Mouse (Mus musculus): ENCODE data around the gene Ksr1.

DNA sequence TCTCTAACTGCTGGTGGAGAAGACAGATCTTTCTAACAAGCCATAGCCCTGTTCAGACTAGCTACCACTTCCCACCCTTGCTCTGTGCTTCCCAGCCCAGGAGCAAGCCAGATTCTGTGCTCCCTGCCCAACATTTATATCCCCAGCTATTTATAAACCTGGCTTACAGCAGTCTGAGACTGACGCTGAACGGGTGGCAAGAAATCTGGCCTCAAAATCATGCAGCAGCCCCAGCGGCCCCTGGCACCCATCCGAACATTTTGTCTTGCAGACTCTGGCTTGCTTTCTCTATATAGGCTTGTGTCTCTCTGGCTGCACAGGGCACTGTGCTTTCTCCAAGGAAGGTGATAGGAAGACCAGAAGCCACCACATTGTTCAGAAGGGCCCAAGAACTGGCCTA is 45.0 kb upstream of the Ksr1 start:
- TF ChIP-seq POLR2A (IDR thresholded peaks at IDR 0.05; ENCODE audit: low read depth, low read length) (no peak), CTCF (IDR thresholded peaks at IDR 0.05; ENCODE audit: extremely low read depth, insufficient read depth, insufficient read length, insufficient replicate concordance) (no peak)
